Mouse (Mus musculus) myocyte (in vitro differentiated cells): Measurements from ENCODE around the gene Mybbp1a.

ENCODE experiments used
- E2F4 ChIP-seq: IDR thresholded peaks from one replicate; pipeline ENCODE4 v1.6.1; 2011; ENCODE audit warnings: mild to moderate bottlenecking, control low read depth, moderate library complexity; ENCODE audit not compliant: insufficient read depth
- POLR2A ChIP-seq: IDR thresholded peaks from one replicate; pipeline ENCODE4 v1.6.1; 2011; ENCODE audit warnings: low read depth, mild to moderate bottlenecking, control low read depth, moderate library complexity; ENCODE audit not compliant: insufficient read length
- POLR2AphosphoS2 ChIP-seq: IDR thresholded peaks from one replicate; pipeline ENCODE4 v1.6.1; 2011; ENCODE audit warnings: low read depth, control low read depth; ENCODE audit not compliant: insufficient read length

GRCm38 (mm10) chr11:72428694-72429093 is 12.5 kb upstream of the Mybbp1a start:
- TF ChIP-seq POLR2A: no peak
- TF ChIP-seq E2F4: no peak
- TF ChIP-seq POLR2AphosphoS2: no peak
